Mouse (Mus musculus) embryo, embryonic 11 days (tissue): ENCODE results near the gene Exoc2.
A peak's percentile ranks its signal among the peaks of the same experiment; 100 is the strongest.

Source experiments
- DNase-seq: peaks from one replicate; pipeline ENCODE4 v3.0.0-alpha.2; 2015

Exoc2 gene

GRCm38 (mm10) chr13:30973501-30974246, at the start of gene Exoc2, which contains the start of gene Gm5447:
Gene Exoc2 (minus strand): TSS chr13:30974093.
Gene Gm5447 (plus strand): TSS chr13:30974204.
- DNase-seq, result peak; percentile 92

- DNase-seq, result no peak
These were observed 49.8 kb upstream of the Exoc2 start for GRCm38 (mm10) chr13:31023664-31024063.

GRCm38 (mm10) chr13:31021927-31022326, 48.0 kb upstream of the Exoc2 start:
- DNase-seq, result no peak

- DNase-seq, result no peak
These were observed 47.6 kb upstream of the Exoc2 start for GRCm38 (mm10) chr13:31021514-31021913.

- DNase-seq, result no peak
These were observed 43.7 kb upstream of the Exoc2 start for GRCm38 (mm10) chr13:31017545-31017944.

GRCm38 (mm10) chr13:31004995-31005394, 31.1 kb upstream of the Exoc2 start:
- no peak for DNase-seq

GRCm38 (mm10) chr13:31004458-31004857, 30.6 kb upstream of the Exoc2 start:
- DNase-seq, result peak; percentile 12

- DNase-seq, result no peak
These were observed 25.9 kb upstream of the Exoc2 start for GRCm38 (mm10) chr13:30999799-31000198.

- DNase-seq, result no peak
These were observed 23.8 kb upstream of the Exoc2 start for GRCm38 (mm10) chr13:30997526-30998253.

GRCm38 (mm10) chr13:30994249-30994858, 20.5 kb upstream of the Exoc2 start:
- no peak for DNase-seq

- peak; percentile 85 for DNase-seq
These were observed 19.9 kb upstream of the Exoc2 start for GRCm38 (mm10) chr13:30993819-30994218.

- DNase-seq, result no peak
These were observed 16.3 kb upstream of the Exoc2 start for GRCm38 (mm10) chr13:30990233-30990632.

- DNase-seq, result no peak
These were observed 15.8 kb upstream of the Exoc2 start for GRCm38 (mm10) chr13:30989710-30990109.

- no peak for DNase-seq
These were observed 13.8 kb upstream of the Exoc2 start for GRCm38 (mm10) chr13:30987686-30988085.

- no peak for DNase-seq
These were observed 13.1 kb upstream of the Exoc2 start for GRCm38 (mm10) chr13:30986934-30987455.

GRCm38 (mm10) chr13:30985598-30986466, 11.9 kb upstream of the Exoc2 start:
- peak; percentile 74 for DNase-seq

- no peak for DNase-seq
These were observed 11.3 kb upstream of the Exoc2 start for GRCm38 (mm10) chr13:30985275-30985597.

GRCm38 (mm10) chr13:30981666-30982065, 7.8 kb upstream of the Exoc2 start:
- peak; percentile 49 for DNase-seq

- DNase-seq, result no peak
These were observed 4.3 kb upstream of the Exoc2 start for GRCm38 (mm10) chr13:30978224-30978623.

- DNase-seq, result no peak
These were observed 2.7 kb upstream of the Exoc2 start for GRCm38 (mm10) chr13:30976536-30977084.

GRCm38 (mm10) chr13:30974247-30974630, 346 bp upstream of the Exoc2 start:
- no peak for DNase-seq

- DNase-seq, result no peak
These were observed 1.8 kb downstream of the Exoc2 start for GRCm38 (mm10) chr13:30972102-30972501.
